Mouse (Mus musculus): ENCODE data around the gene Orc1.

DNA sequence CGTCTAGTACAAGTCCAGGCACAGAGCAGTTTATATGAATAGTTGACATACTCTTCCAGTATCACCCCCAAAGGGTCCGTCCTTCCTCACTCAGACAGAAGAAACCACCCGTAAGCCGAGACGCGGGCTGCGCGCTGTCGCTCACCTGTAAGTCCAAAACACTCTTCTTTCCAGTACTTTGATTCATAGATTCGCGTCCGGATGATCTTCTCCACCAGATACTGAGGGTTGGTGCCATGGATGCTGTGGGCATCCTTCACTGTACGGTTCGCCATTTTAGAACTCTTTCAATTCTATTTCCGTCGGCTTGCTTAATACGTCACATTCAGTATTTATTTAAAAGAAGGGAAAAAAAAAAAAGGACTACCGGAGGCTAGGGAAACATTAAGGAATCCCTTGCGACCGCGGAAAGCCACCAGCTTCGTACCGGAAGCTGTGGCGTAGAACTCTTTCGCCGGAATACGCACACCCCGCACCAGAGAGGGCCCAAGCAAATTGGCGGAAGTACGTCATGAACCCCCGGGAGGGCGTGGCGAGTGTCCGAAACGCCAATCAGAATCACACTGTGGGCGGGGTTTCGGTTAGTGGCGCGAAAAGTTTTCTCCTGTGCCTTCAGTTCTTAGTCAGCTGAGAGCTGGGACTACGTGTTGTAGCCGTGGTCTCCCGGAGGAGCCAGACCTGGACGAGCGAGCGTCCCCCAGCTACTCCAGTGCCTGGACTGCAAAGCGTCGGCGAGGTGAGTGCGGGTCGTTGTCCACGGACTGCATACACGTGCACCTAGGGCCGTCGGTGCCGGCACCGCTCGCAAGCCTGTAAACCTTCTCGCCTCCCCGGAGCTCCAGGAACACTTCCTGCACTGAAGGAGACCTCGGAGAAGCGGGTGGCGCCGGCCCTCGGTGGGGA, at the start of gene Orc1, which contains the start of gene Prpf38a:
- no peak for TF ChIP-seq CTCF (IDR thresholded peaks at IDR 0.05; ENCODE audit: low read depth, low read length)
- TF ChIP-seq POLR2A (IDR thresholded peaks at IDR 0.05; ENCODE audit: insufficient read depth, low read length): peak; percentile 98
- 0 out of 2 replicates have a peak, but pooled peaks have one; percentile 5 for TF ChIP-seq EP300 (IDR thresholded peaks at IDR 0.05; ENCODE audit: insufficient read depth, low read depth, low read length)

Data from ES-Bruce4 (cell line).